Mouse (Mus musculus): ENCODE results near the gene Gnai2. TPM values are rescaled to one million over a fixed set of nuclear protein-coding genes. Genes with fewer than 3 reads are reported as not detected.

Gnai2 gene
- polyA plus RNA-seq, 1 experiment from 2014 or later, result 265 TPM

- ATAC-seq, result no peak
- no peak overlapping the region for H3K9ac ChIP-seq (ENCODE audit: low read depth, low read length)
- no peak for TF ChIP-seq CTCF (IDR thresholded peaks at IDR 0.05; ENCODE audit: low read depth)
- 93% methylated on average over 14 of the region's 14 CpGs for WGBS
- H3K4me2 ChIP-seq (replicated peaks; ENCODE audit: low read depth), result 0 out of 2 replicates have a peak overlapping the region, but pooled peaks have one; percentile 91
- H3K27ac ChIP-seq (ENCODE audit: low read depth, low read length), result no peak overlapping the region; the same call in 1 of the 2 replicates
- no peaks in the 10 kb centered on the region for H3K27me3 ChIP-seq (replicated peaks; ENCODE audit: control insufficient read depth, insufficient read depth, low read length)
- no peaks in the 10 kb centered on the region for H3K9me3 ChIP-seq (ENCODE audit: control insufficient read depth)
- H3K36me3 ChIP-seq (ENCODE audit: control insufficient read depth, insufficient read depth), result peaks cover 17% of the 10 kb centered on the region
- 0 out of 2 replicates have a peak, but pooled peaks cover 5% of the 10 kb centered on the region for H3K4me1 ChIP-seq (replicated peaks; ENCODE audit: control insufficient read depth, insufficient read depth, low read length)
- no peak overlapping the region for H3K4me3 ChIP-seq (ENCODE audit: low read depth, low read length)
Measured at GRCm38 (mm10) chr9:107579023-107579900, 55.9 kb downstream of the Gnai2 start.

- 72% methylated on average over 3 of the region's 3 CpGs for WGBS
- Histone ChIP-seq H3K36me3 (ENCODE audit: control insufficient read depth, insufficient read depth) (peaks cover 13% of the 10 kb centered on the region), H3K9me3 (ENCODE audit: control insufficient read depth) (no peaks in the 10 kb centered on the region), H3K4me3 (ENCODE audit: low read depth, low read length) (no peak within 1 kb of the TSS), H3K4me1 (replicated peaks; ENCODE audit: control insufficient read depth, insufficient read depth, low read length) (0 out of 2 replicates have a peak, but pooled peaks cover 5% of the 10 kb centered on the region), H3K27me3 (replicated peaks; ENCODE audit: control insufficient read depth, insufficient read depth, low read length) (no peaks in the 10 kb centered on the region), H3K9ac (ENCODE audit: low read depth, low read length) (no peak within 1 kb of the TSS), H3K27ac (ENCODE audit: low read depth, low read length) (no peak within 1 kb of the TSS; the same call in 1 of the 2 replicates), H3K4me2 (replicated peaks; ENCODE audit: low read depth) (peak within 1 kb of the TSS; percentile 91; the same call in 1 of the 2 replicates)
- TF ChIP-seq CTCF (IDR thresholded peaks at IDR 0.05; ENCODE audit: low read depth), result no peak
- ATAC-seq, result no peak
Measured at GRCm38 (mm10) chr9:107578587-107578986, 56.6 kb downstream of the Gnai2 start, which contains the start of gene Naa80. Gene Naa80 (plus strand): TSS chr9:107578887.

- H3K9ac ChIP-seq (ENCODE audit: low read depth, low read length), result no peak overlapping the region
- no peak overlapping the region; the same call in 1 of the 2 replicates for H3K4me2 ChIP-seq (replicated peaks; ENCODE audit: low read depth)
- 90% methylated on average over 10 of the region's 10 CpGs for WGBS
- H3K4me3 ChIP-seq (ENCODE audit: low read depth, low read length), result no peak overlapping the region
- no peak overlapping the region; the same call in 1 of the 2 replicates for H3K27ac ChIP-seq (ENCODE audit: low read depth, low read length)
- H3K9me3 ChIP-seq (ENCODE audit: control insufficient read depth), result no peaks in the 10 kb centered on the region
- no peaks in the 10 kb centered on the region for H3K27me3 ChIP-seq (replicated peaks; ENCODE audit: control insufficient read depth, insufficient read depth, low read length)
- TF ChIP-seq CTCF (IDR thresholded peaks at IDR 0.05; ENCODE audit: low read depth), result no peak
- ATAC-seq, result no peak
- 0 out of 2 replicates have a peak, but pooled peaks cover 5% of the 10 kb centered on the region for H3K4me1 ChIP-seq (replicated peaks; ENCODE audit: control insufficient read depth, insufficient read depth, low read length)
- H3K36me3 ChIP-seq (ENCODE audit: control insufficient read depth, insufficient read depth), result peaks cover 10% of the 10 kb centered on the region; the same call in 1 of the 2 replicates
Measured at GRCm38 (mm10) chr9:107577871-107578270, 57.3 kb downstream of the Gnai2 start.

- peak; percentile 52 for ATAC-seq
- no peak for TF ChIP-seq CTCF (IDR thresholded peaks at IDR 0.05; ENCODE audit: low read depth)
- 9% methylated on average over 16 of the region's 16 CpGs for WGBS
- H3K4me3 ChIP-seq (ENCODE audit: low read depth, low read length), result peak within 1 kb of the TSS; percentile 31
- H3K4me1 ChIP-seq (replicated peaks; ENCODE audit: control insufficient read depth, insufficient read depth, low read length), result peaks cover 9% of the 10 kb centered on the region
- peak within 1 kb of the TSS; percentile 55 for H3K27ac ChIP-seq (ENCODE audit: low read depth, low read length)
- peaks cover 19% of the 10 kb centered on the region; the same call in 1 of the 2 replicates for H3K36me3 ChIP-seq (ENCODE audit: control insufficient read depth, insufficient read depth)
- no peaks in the 10 kb centered on the region for H3K27me3 ChIP-seq (replicated peaks; ENCODE audit: control insufficient read depth, insufficient read depth, low read length)
- H3K9ac ChIP-seq (ENCODE audit: low read depth, low read length), result peak within 1 kb of the TSS; percentile 8; the same call in 1 of the 2 replicates
- H3K9me3 ChIP-seq (ENCODE audit: control insufficient read depth), result no peaks in the 10 kb centered on the region
- H3K4me2 ChIP-seq (replicated peaks; ENCODE audit: low read depth), result peak within 1 kb of the TSS; percentile 59
Measured at GRCm38 (mm10) chr9:107576357-107577107, 58.6 kb downstream of the Gnai2 start, which contains the start of gene Hyal1. Gene Hyal1 (plus strand): TSS chr9:107576927.

DNA sequence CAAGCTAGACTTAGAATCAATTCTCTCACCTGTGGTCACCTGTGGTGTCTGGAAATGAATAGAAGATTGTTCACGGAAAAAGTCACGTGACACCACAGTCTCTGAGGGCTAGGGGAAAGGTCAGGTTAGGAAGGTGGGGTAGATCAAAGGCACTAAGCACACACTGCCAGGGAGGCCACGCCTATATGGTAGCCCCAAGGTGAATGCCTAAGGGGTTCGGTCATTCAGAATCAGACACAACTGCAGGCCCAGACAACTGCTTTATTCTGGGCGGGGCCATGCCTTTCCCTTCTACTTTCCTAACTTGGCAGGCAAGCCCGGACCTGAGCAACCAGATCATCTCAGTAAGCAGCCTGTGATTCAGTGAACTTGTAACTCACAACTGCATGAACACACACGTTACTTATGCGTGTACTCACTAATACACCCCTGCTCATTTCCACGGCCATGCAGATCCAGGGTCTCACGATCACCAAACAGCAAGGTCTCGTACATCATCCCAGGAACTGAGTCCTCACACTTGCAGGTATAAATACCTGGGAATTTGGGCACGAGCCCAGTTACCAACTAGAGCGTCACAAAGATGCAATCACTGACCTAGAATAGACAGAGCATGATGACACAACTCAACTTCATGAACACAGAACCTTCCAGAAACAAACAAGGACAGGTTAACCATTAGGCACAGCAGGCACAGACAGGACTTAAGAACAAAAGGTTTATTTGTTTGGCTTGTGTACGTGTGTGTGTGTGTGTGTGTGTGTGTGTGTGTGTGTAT is 59.4 kb downstream of the Gnai2 start:
- Histone ChIP-seq H3K9me3 (ENCODE audit: control insufficient read depth) (no peaks in the 10 kb centered on the region), H3K4me3 (ENCODE audit: low read depth, low read length) (no peak overlapping the region), H3K4me1 (replicated peaks; ENCODE audit: control insufficient read depth, insufficient read depth, low read length) (peaks cover 11% of the 10 kb centered on the region), H3K27me3 (replicated peaks; ENCODE audit: control insufficient read depth, insufficient read depth, low read length) (no peaks in the 10 kb centered on the region), H3K9ac (ENCODE audit: low read depth, low read length) (no peak overlapping the region), H3K36me3 (ENCODE audit: control insufficient read depth, insufficient read depth) (peaks cover 24% of the 10 kb centered on the region; the same call in 1 of the 2 replicates), H3K4me2 (replicated peaks; ENCODE audit: low read depth) (peak overlapping the region; percentile 59; the same call in 1 of the 2 replicates), H3K27ac (ENCODE audit: low read depth, low read length) (peak overlapping the region; percentile 55)
- WGBS, result 43% methylated on average over 14 of the region's 14 CpGs
- peak; percentile 77 for ATAC-seq
- TF ChIP-seq CTCF (IDR thresholded peaks at IDR 0.05; ENCODE audit: low read depth), result no peak

Measured in intestine, postnatal 0 days (tissue).